16 mouse cellular contexts compared by ENCODE assay signal in the genomic region with DNA sequence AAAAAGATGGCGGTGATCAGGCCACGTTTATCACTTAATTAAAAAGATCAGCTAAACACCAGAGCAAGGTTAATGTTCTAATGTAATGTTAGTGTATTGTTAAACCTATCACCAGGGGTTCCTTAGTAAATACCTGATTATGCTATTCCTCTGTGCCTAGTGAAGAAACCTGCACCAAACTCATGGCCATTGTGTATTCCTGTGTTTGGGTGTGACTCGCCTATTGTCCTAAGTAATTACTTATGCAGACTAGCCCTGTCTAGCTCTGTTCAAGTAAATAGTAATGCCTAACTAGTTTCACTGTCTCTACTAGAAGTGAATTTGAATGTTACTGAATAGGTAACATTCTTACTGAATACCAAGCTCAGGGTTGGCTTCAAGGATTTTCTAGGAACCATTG.
"Had no signal": no experiment of that assay in that cellular context is flagged by ENCODE, and none has a peak within 500 bp of the region (broad histone marks: within the 10 kb centered on the region; RNA-seq: fewer than 3 reads in every experiment).

No protein-coding gene starts in this region.

- H3K9ac ChIP-seq: neural tube, embryonic 13.5 days; neural tube, embryonic 15.5 days; stomach, embryonic 15.5 days had no signal

- H3K4me3 ChIP-seq: neural tube, embryonic 13.5 days; neural tube, embryonic 15.5 days; stomach, embryonic 15.5 days had no signal

- H3K9me3 ChIP-seq: neural tube, embryonic 13.5 days; neural tube, embryonic 15.5 days; stomach, embryonic 15.5 days had no signal

- H3K36me3 ChIP-seq: neural tube, embryonic 13.5 days; neural tube, embryonic 15.5 days; stomach, embryonic 15.5 days had no signal

- H3K27ac ChIP-seq: neural tube, embryonic 13.5 days; neural tube, embryonic 15.5 days; stomach, embryonic 15.5 days; stomach, postnatal 0 days had no signal

- DNase-seq: retina, postnatal 1 day; right cerebral cortex, adult 18-20 months; right cerebral cortex, postnatal 14 days; right cerebral cortex, postnatal 25 days; right cerebral cortex, postnatal 4 days; spleen, adult 18-20 months; thymus, adult 18-20 months; thymus, adult 2 months; thymus, postnatal 14 days; thymus, postnatal 25 days; thymus, postnatal 36 days; thymus, postnatal 4 days had no signal

- H3K4me1 ChIP-seq: neural tube, embryonic 13.5 days; neural tube, embryonic 15.5 days; stomach, embryonic 15.5 days had no signal
